Mouse (Mus musculus) liver, adult 2 months (tissue): ENCODE data around the gene Tmem144.

ENCODE experiments used
- CTCF ChIP-seq: fragments of 200-500 bp; IDR thresholded peaks from 2 replicates; pipeline ENCODE4 v1.5.1; 2011; ENCODE audit warnings: low read depth, low read length, control low read depth
- POLR2A ChIP-seq: fragments of 200-500 bp; IDR thresholded peaks from 2 replicates; pipeline ENCODE4 v1.6.1; 2011; ENCODE audit warnings: low read length, control low read depth; ENCODE audit not compliant: insufficient read depth; ENCODE audit errors: extremely low read depth

DNA sequence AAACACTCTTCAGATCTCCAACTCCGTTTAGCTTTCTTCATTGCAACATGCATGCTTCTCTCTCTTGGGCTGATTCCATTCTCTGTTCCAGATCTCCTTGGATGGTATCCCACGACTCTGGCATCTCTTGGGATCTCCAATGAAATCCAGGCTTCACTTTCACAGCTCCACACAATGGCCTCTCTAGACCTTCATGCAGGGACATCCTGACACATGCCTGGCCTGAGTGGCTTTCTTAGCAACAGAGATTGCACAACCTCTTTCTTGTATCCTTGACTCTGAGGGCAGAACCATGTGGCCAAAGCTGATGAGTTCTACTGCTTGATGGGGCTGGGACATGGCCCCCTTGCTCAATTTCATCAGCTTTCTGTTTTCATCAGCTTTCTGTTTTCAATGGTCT lies 79.9 kb downstream of the Tmem144 start:
- TF ChIP-seq CTCF (no peak), POLR2A (no peak)
